Mouse (Mus musculus): Measurements from ENCODE around the gene Atp4a.
"Not testable (repeated sequence)": the region's sequence is repeated elsewhere in the genome, so short reads cannot be mapped to it uniquely, and the experiment has no call there.

Atp4a gene

DNA sequence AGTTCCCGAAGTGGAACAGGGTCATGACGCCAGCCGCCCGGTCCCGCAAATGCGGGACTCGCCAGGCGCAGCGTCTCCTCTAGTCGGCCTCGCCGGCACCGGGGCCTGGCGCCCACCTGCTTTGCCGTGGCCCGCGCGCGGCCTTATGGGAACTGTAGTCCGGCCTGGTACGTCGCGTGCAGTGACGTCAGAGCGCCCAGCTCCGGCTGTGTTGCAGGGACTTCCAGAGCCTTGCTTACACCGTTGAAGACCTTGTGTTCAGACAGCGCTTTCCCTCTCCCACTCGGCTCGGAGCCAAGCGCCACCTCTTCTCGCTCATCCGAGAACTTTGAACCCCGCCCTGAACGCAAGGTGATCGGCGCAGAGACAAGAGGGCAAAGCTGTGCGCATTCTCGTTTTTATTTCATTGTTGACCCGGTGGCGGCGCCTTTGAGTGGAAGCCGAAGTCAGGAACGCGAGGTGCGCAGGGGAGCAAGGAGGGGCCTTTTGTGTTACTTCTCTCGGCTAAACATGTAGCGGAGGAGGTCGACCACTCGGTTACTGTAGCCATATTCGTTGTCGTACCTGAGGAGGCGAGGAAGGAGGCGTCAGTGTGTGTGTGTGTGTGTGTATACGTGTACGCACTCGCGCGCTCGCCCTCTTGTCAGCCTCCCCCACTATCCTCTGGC, 17.5 kb downstream of the Atp4a start, which contains the start of gene Tmem147:
TSS of gene Tmem147 (minus strand) at position 145 of the 668 bp plus-strand sequence.
- peak; percentile 91 to 96 for DNase-seq (ENCODE audit: low spot score in 2 of 2)

DNA sequence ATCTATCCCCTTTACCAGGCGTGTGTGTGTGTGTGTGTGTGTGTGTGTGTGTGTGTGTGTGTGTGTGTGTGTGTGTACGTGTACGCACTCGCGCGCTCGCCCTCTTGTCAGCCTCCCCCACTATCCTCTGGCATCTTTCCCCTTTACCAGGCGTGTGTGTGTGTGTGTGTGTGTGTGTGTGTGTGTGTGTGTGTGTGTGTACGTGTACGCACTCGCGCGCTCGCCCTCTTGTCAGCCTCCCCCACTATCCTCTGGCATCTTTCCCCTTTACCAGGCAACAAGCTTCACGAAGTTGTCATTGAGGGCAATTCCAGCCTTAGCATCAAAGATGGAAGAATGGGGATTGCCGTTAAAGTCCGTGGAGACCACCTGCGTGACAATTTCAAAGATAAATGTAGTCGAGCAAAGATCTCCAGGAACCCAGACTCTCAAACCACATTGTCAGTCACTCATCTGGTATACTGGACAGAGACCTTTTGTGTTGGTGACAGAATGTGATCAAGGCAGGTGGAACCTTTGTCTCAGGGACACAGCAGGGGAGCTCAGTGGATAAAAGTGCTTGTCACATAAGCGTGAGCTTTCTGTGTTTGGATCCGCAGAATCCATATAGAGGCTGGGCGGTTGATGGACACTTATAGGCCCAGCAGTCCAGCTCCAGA, 18.2 kb downstream of the Atp4a start:
- DNase-seq (ENCODE audit: low spot score in 2 of 2) = not testable (repeated sequence)

DNA sequence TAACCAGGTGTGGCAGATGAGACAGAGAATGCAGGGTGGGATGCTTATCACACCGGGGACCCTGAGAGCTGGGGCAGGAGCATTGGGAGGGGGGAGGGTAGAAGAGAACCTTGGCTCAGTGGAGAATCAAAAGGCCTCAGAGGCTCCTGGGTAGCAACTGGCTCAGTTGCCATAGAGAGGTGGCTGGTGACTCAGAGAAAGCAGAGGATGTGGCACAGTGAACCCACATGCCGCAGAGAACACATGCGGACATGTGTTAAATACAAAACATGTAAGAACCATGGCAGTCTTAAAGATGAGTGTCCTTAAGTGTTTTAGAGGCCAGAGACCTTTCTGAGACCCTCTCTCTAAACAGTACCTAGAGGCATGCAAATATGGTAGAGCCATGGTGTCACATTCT, 24.2 kb downstream of the Atp4a start:
- no peak for DNase-seq (ENCODE audit: low spot score in 2 of 2)

- not testable (repeated sequence) for DNase-seq (ENCODE audit: low spot score in 2 of 2)
These were observed 30.6 kb downstream of the Atp4a start for GRCm38 (mm10) chr7:30742570-30742969.

DNA sequence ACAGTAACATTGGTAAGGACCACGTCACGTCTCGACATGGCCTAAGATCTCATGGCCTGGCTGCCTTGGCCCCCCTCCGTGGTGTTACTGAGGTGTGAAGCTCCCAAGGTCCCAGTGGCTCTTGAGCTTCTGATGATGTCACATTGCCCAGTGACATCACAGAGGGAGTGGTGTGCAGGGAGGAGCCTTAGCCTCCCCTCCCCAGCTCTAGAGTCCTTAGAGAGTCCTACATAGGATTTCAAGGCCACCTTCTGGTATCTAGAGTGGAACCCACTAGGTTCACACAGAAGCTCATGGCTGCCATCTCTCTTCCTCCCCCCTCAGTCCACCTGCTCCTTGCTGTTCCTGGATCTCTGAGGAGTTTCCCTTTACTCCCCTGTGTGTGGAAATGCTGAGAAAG, 31.6 kb downstream of the Atp4a start, which contains the start of gene Gapdhs:
TSS of gene Gapdhs (minus strand) at position 65 of the 400 bp plus-strand sequence.
- not testable (repeated sequence) for DNase-seq (ENCODE audit: low spot score in 2 of 2)

DNA sequence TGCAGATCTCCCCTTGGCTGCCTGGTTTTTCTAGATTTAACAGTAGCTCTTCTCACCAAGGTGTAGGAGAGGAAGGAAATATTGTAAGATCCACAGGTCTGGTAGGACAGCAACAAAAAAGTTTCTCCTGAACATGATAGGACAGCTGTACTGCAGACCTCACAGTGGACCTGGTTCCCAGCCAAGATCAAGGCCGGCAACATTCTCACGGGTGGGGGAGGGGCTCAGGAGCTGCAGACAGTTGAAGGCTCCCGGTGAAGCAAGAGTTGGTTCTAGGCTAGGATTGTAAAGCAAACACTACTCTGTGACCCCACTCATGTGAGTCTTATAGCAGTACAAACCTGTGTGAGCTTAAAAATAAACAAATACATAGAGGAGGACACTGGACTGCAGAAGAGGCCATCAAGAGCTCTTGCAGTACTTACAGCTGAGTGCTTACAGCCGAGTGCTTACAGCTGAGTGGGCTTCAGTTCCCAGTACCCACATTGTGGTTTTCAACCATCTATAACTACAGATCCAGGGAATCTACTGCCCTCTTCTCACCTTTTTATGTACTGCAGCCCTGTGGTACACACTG, 32.1 kb downstream of the Atp4a start:
- peak; percentile 33 to 55 for DNase-seq (ENCODE audit: low spot score in 2 of 2)

GRCm38 (mm10) chr7:30747525-30748204, 35.7 kb downstream of the Atp4a start:
- DNase-seq (ENCODE audit: low spot score in 2 of 2) = peak in 1 of 2 experiments; percentile 29

GRCm38 (mm10) chr7:30749824-30750606, 38.0 kb downstream of the Atp4a start:
- DNase-seq (ENCODE audit: low spot score in 2 of 2) = peak in 1 of 2 experiments; percentile 35

DNA sequence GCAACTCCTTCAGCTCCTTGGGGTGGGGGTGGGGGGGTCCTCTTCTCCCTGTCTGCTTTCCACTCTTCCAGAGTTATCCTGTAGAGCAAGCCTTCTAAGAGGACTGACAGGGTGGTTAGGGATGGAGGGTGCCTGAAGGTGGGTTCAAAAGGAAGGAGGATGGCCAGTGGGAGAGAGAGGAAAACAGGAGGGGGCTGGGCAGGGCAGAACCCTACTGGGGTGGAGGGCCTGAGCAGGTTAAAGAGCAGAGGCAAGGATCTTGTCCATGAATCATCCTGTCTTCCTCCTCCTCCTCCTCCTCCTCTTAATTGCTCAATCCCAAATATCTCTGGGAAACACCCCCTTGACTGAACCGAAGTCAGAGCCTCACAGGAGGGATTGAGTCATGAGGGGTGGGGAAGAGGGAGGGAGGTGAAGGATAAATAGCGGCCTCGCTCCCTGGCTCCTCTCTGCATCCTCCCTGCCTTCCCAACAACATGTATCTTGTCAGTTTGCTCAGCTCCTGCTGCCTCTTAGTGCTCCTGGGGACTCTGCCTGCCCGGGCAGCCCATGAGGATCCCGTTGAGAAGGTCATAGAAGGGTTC, 39.2 kb downstream of the Atp4a start, which contains the start of gene Sbsn:
TSS of gene Sbsn (plus strand) at position 386 of the 584 bp plus-strand sequence.
- DNase-seq (ENCODE audit: low spot score in 2 of 2) = no peak

- DNase-seq (ENCODE audit: low spot score in 2 of 2) = no peak
These were observed 45.0 kb downstream of the Atp4a start for GRCm38 (mm10) chr7:30757001-30757400.

GRCm38 (mm10) chr7:30758853-30759252, 46.8 kb downstream of the Atp4a start:
- no peak for DNase-seq (ENCODE audit: low spot score in 2 of 2)

- no peak for DNase-seq (ENCODE audit: low spot score in 2 of 2)
These were observed 49.9 kb downstream of the Atp4a start for GRCm38 (mm10) chr7:30761769-30762352.

- DNase-seq (ENCODE audit: low spot score in 2 of 2) = no peak
These were observed 51.4 kb downstream of the Atp4a start, which contains the start of gene Dmkn for GRCm38 (mm10) chr7:30763456-30763855. TSS of gene Dmkn (plus strand) at chr7:30763756.

DNA sequence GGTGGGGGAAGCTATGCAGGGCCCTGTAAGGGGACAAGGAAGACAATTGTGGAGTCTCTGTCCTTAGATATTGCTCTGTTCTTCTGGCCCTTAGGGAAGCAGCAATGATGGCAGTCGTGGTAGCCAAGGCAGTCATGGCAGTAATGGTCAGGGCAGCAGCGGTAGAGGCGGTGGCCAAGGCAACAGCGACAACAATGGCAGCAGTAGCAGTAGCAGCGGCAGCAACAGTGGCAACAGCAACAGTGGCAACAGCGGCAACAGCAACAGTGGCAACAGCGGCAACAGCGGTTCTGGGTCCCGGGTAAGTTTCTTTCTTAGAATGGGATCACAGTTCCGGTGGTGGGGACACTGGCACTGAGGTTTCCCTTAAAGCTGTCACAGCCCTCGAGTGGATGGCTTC, 53.2 kb downstream of the Atp4a start:
- no peak for DNase-seq (ENCODE audit: low spot score in 2 of 2)

- DNase-seq (ENCODE audit: low spot score in 2 of 2) = no peak
These were observed 54.4 kb downstream of the Atp4a start for GRCm38 (mm10) chr7:30766408-30766807.

DNA sequence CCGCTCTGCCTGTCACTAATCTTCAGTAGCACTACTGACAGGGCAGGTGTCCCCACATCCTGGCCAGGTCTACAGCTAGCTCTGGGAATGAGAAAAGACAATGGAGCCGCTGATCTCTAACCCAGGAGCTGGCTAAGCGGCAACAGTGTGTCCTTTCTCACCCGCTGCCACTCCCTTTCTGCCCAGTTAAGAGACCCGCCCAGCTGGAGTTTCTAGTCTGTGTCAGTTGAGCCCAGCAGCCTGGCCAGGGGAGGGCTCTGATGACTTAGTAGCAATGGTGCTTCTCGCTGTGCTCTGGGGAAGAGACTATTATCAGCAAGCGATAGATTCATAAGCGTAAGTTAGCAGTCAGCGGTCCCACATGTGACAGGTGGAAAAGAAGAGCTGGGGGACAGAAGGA, 57.2 kb downstream of the Atp4a start:
- DNase-seq (ENCODE audit: low spot score in 2 of 2) = peak in 1 of 2 experiments; percentile 29
